Mouse (Mus musculus) thymus, postnatal 36 days (tissue): Measurements from ENCODE around the gene Tmeff2.

Experiments used
- DNase-seq, 2 experiments: peaks; one replicate each; pipeline ENCODE4 v3.0.0; 2022; ENCODE audit warnings: mixed read lengths in 2 of 2

The Tmeff2 gene

GRCm38 (mm10) chr1:51216292-51217050 lies 316.0 kb downstream of the Tmeff2 start:
- DNase-seq = no peak

DNA sequence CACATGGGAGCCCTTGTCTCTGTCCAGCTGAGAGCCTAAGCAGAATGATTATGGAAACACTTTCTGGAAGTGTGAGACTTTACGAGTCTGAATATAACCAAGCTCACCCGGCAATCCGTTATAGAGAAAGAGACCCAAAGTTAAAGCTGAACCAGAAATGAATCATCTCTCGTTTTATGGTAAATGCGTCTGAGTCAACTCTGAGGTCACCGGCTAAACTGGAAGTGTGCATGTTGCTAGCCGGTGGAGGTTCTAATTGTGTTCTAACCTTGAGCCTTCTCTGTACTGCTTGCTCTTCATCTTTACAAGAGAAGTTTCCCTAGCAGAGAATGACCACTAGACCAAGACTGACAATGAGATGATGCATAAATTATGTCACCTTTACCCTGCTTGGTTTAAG lies 316.8 kb downstream of the Tmeff2 start:
- DNase-seq = no peak

DNA sequence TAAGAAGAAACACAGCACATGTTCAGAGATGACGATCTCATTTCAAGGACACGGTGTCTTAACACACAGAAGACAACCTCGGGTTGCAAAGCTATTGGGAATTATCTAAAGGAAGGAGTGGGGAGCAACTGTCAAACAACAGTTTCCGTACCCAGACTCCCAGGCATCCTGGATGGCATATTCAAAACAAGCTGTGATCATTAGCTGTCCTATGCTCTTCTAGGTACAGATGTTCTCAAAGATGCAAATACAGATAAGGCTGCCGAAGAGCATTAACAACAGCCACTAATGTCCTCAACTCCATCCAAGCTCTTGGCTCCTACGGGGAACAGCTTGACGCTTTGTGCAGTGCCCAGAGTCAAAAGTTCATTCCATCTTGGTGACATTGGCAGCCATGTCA lies 324.7 kb downstream of the Tmeff2 start:
- no peak for DNase-seq
